Mouse (Mus musculus): ENCODE measurements at regions not wholly inside any gene's neighbourhood (a gene's known extent, or its start where the extent isn't known, plus 50 kb on each side); places are given as distances from the start of the nearest gene placed in this dataset.

GRCm38 (mm10) chr5:146684429-146684828 is 99.4 kb upstream of the Gpr12 start:
- no peaks in the 10 kb centered on the region for H3K79me2 ChIP-seq (ENCODE audit: control insufficient read depth, insufficient read depth)
- no peak overlapping the region for H3ac ChIP-seq (ENCODE audit: control insufficient read depth, insufficient read length, low read depth)
- TF ChIP-seq CTCF (IDR thresholded peaks at IDR 0.05; ENCODE audit: control insufficient read depth, insufficient read depth, insufficient read length), result no peak
- H3K36me3 ChIP-seq (ENCODE audit: control insufficient read depth, insufficient read depth), result no peaks in the 10 kb centered on the region
- no peaks in the 10 kb centered on the region for H3K79me3 ChIP-seq (ENCODE audit: low read depth)
- no peak overlapping the region for H3K4me3 ChIP-seq (ENCODE audit: insufficient read depth, poor library complexity, severe bottlenecking)
- H3K27me3 ChIP-seq (ENCODE audit: control insufficient read depth, insufficient read depth, insufficient read length), result no peaks in the 10 kb centered on the region

- Histone ChIP-seq H3K79me3 (ENCODE audit: low read depth) (no peaks in the 10 kb centered on the region), H3K27me3 (ENCODE audit: control insufficient read depth, insufficient read depth, insufficient read length) (no peaks in the 10 kb centered on the region), H3ac (ENCODE audit: control insufficient read depth, insufficient read length, low read depth) (no peak overlapping the region), H3K79me2 (ENCODE audit: control insufficient read depth, insufficient read depth) (no peaks in the 10 kb centered on the region), H3K36me3 (ENCODE audit: control insufficient read depth, insufficient read depth) (no peaks in the 10 kb centered on the region), H3K4me3 (ENCODE audit: insufficient read depth, poor library complexity, severe bottlenecking) (no peak overlapping the region)
- TF ChIP-seq CEBPB (IDR thresholded peaks at IDR 0.05; ENCODE audit: low read depth) (no peak), USF1 (IDR thresholded peaks at IDR 0.05; ENCODE audit: low read depth) (no peak), MAX (IDR thresholded peaks at IDR 0.05) (no peak), MYOD1 (IDR thresholded peaks at IDR 0.05; ENCODE audit: control insufficient read depth, insufficient read length, low read depth) (no peak), FOSL1 (IDR thresholded peaks at IDR 0.05; ENCODE audit: insufficient read depth, low read length, poor library complexity, severe bottlenecking) (no peak), CTCF (IDR thresholded peaks at IDR 0.05; ENCODE audit: control insufficient read depth, insufficient read depth, insufficient read length) (no peak), MYOG (IDR thresholded peaks at IDR 0.05; ENCODE audit: control insufficient read depth, extremely low read depth, insufficient read length) (no peak)
Observed at GRCm38 (mm10) chr5:146683554-146683953, 98.5 kb upstream of the Gpr12 start.

GRCm38 (mm10) chr5:146682893-146683292 is 97.9 kb upstream of the Gpr12 start:
- no peaks in the 10 kb centered on the region for H3K79me3 ChIP-seq (ENCODE audit: low read depth)
- H3K4me3 ChIP-seq (ENCODE audit: insufficient read depth, poor library complexity, severe bottlenecking), result no peak overlapping the region
- no peaks in the 10 kb centered on the region for H3K79me2 ChIP-seq (ENCODE audit: control insufficient read depth, insufficient read depth)
- TF ChIP-seq MYOD1 (IDR thresholded peaks at IDR 0.05; ENCODE audit: control insufficient read depth, insufficient read length, low read depth), result no peak
- no peak for TF ChIP-seq MYOG (IDR thresholded peaks at IDR 0.05; ENCODE audit: control insufficient read depth, extremely low read depth, insufficient read length)
- no peak for TF ChIP-seq CEBPB (IDR thresholded peaks at IDR 0.05; ENCODE audit: low read depth)
- TF ChIP-seq MAX (IDR thresholded peaks at IDR 0.05), result no peak
- TF ChIP-seq CTCF (IDR thresholded peaks at IDR 0.05; ENCODE audit: control insufficient read depth, insufficient read depth, insufficient read length), result no peak
- no peaks in the 10 kb centered on the region for H3K36me3 ChIP-seq (ENCODE audit: control insufficient read depth, insufficient read depth)
- H3K27me3 ChIP-seq (ENCODE audit: control insufficient read depth, insufficient read depth, insufficient read length), result no peaks in the 10 kb centered on the region
- H3ac ChIP-seq (ENCODE audit: control insufficient read depth, insufficient read length, low read depth), result no peak overlapping the region

- H3K27me3 ChIP-seq (ENCODE audit: control insufficient read depth, insufficient read depth, insufficient read length), result no peaks in the 10 kb centered on the region
- no peak overlapping the region for H3K4me3 ChIP-seq (ENCODE audit: insufficient read depth, poor library complexity, severe bottlenecking)
- TF ChIP-seq CEBPB (IDR thresholded peaks at IDR 0.05; ENCODE audit: low read depth), result no peak
- TF ChIP-seq MYOD1 (IDR thresholded peaks at IDR 0.05; ENCODE audit: control insufficient read depth, insufficient read length, low read depth), result no peak
- no peak for TF ChIP-seq FOSL1 (IDR thresholded peaks at IDR 0.05; ENCODE audit: insufficient read depth, low read length, poor library complexity, severe bottlenecking)
- TF ChIP-seq MYOG (IDR thresholded peaks at IDR 0.05; ENCODE audit: control insufficient read depth, extremely low read depth, insufficient read length), result no peak
- no peak for TF ChIP-seq MAX (IDR thresholded peaks at IDR 0.05)
- no peak for TF ChIP-seq USF1 (IDR thresholded peaks at IDR 0.05; ENCODE audit: low read depth)
- TF ChIP-seq CTCF (IDR thresholded peaks at IDR 0.05; ENCODE audit: control insufficient read depth, insufficient read depth, insufficient read length), result no peak
- no peaks in the 10 kb centered on the region for H3K79me3 ChIP-seq (ENCODE audit: low read depth)
- no peaks in the 10 kb centered on the region for H3K36me3 ChIP-seq (ENCODE audit: control insufficient read depth, insufficient read depth)
- no peaks in the 10 kb centered on the region for H3K79me2 ChIP-seq (ENCODE audit: control insufficient read depth, insufficient read depth)
- no peak overlapping the region for H3ac ChIP-seq (ENCODE audit: control insufficient read depth, insufficient read length, low read depth)
Observed at GRCm38 (mm10) chr5:146681512-146681911, 96.5 kb upstream of the Gpr12 start.

- no peaks in the 10 kb centered on the region for H3K27me3 ChIP-seq (ENCODE audit: control insufficient read depth, insufficient read depth, insufficient read length)
- no peaks in the 10 kb centered on the region for H3K36me3 ChIP-seq (ENCODE audit: control insufficient read depth, insufficient read depth)
- H3K4me3 ChIP-seq (ENCODE audit: insufficient read depth, poor library complexity, severe bottlenecking), result no peak overlapping the region
- H3ac ChIP-seq (ENCODE audit: control insufficient read depth, insufficient read length, low read depth), result no peak overlapping the region
- H3K79me2 ChIP-seq (ENCODE audit: control insufficient read depth, insufficient read depth), result no peaks in the 10 kb centered on the region
- H3K79me3 ChIP-seq (ENCODE audit: low read depth), result no peaks in the 10 kb centered on the region
- no peak for TF ChIP-seq MAX (IDR thresholded peaks at IDR 0.05)
- no peak for TF ChIP-seq MYOD1 (IDR thresholded peaks at IDR 0.05; ENCODE audit: control insufficient read depth, insufficient read length, low read depth)
Observed at GRCm38 (mm10) chr5:146679198-146679681, 94.2 kb upstream of the Gpr12 start.

- no peak overlapping the region for H3ac ChIP-seq (ENCODE audit: control insufficient read depth, insufficient read length, low read depth)
- H3K27me3 ChIP-seq (ENCODE audit: control insufficient read depth, insufficient read depth, insufficient read length), result no peaks in the 10 kb centered on the region
- H3K4me3 ChIP-seq (ENCODE audit: insufficient read depth, poor library complexity, severe bottlenecking), result no peak overlapping the region
- H3K36me3 ChIP-seq (ENCODE audit: control insufficient read depth, insufficient read depth), result no peaks in the 10 kb centered on the region
- TF ChIP-seq USF1 (IDR thresholded peaks at IDR 0.05; ENCODE audit: low read depth), result no peak
- TF ChIP-seq MYOD1 (IDR thresholded peaks at IDR 0.05; ENCODE audit: control insufficient read depth, insufficient read length, low read depth), result no peak
- no peak for TF ChIP-seq MYOG (IDR thresholded peaks at IDR 0.05; ENCODE audit: control insufficient read depth, extremely low read depth, insufficient read length)
- no peak for TF ChIP-seq FOSL1 (IDR thresholded peaks at IDR 0.05; ENCODE audit: insufficient read depth, low read length, poor library complexity, severe bottlenecking)
- no peak for TF ChIP-seq MAX (IDR thresholded peaks at IDR 0.05)
- TF ChIP-seq CEBPB (IDR thresholded peaks at IDR 0.05; ENCODE audit: low read depth), result no peak
- no peak for TF ChIP-seq CTCF (IDR thresholded peaks at IDR 0.05; ENCODE audit: control insufficient read depth, insufficient read depth, insufficient read length)
- no peaks in the 10 kb centered on the region for H3K79me3 ChIP-seq (ENCODE audit: low read depth)
- no peaks in the 10 kb centered on the region for H3K79me2 ChIP-seq (ENCODE audit: control insufficient read depth, insufficient read depth)
Observed at GRCm38 (mm10) chr5:146678775-146679170, 93.7 kb upstream of the Gpr12 start.
